In genomic region chr12:57496347-57497119, GRCm38 (mm10) we compare ENCODE assay signal across 18 mouse cellular contexts. TPM values are rescaled to one million over a fixed set of nuclear protein-coding genes. Genes with fewer than 3 reads are reported as not detected.
DNase-seq lines count a peak whose midpoint lies in the region; ATAC-seq and TF ChIP-seq lines count a peak whose summit lies in the region.
"Had no signal": no experiment of that assay in that cellular context is flagged by ENCODE, and none has a peak within 500 bp of the region (broad histone marks: within the 10 kb centered on the region; RNA-seq: fewer than 3 reads in every experiment).

No protein-coding gene starts in this region.

- 42% methylated on average over 6 of the region's 6 CpGs for WGBS in kidney, embryonic 16.5 days
- 38% methylated on average over 6 of the region's 6 CpGs for WGBS in limb, embryonic 13.5 days
- 82% methylated on average over 6 of the region's 6 CpGs for WGBS in forebrain, postnatal 0 days
- 89% methylated on average over 6 of the region's 6 CpGs for WGBS in forebrain, embryonic 16.5 days

- H3K9ac ChIP-seq in kidney, embryonic 16.5 days (replicated peaks; ENCODE audit: low read length): no peak overlapping the region
- H3K9ac ChIP-seq in limb, embryonic 13.5 days: no peak overlapping the region
- no peak overlapping the region for H3K9ac ChIP-seq in forebrain, postnatal 0 days
- H3K9ac ChIP-seq in forebrain, embryonic 16.5 days (replicated peaks; ENCODE audit: low read depth, low read length): no peak overlapping the region
- H3K9ac ChIP-seq: kidney, embryonic 15.5 days; neural tube, embryonic 12.5 days had no signal

- TF ChIP-seq CTCF in forebrain, postnatal 0 days (IDR thresholded peaks at IDR 0.05; ENCODE audit: low read depth): no peak

- no peak for DNase-seq in kidney, postnatal 4 days
- DNase-seq in embryo, embryonic 10.5 days (ENCODE audit: low spot score): peak; percentile 36
- peak; percentile 39 to 53 for DNase-seq in lung, postnatal 4 days
- DNase-seq in forebrain, postnatal 0 days: no peak
- no peak for DNase-seq in cerebellum, postnatal 10 days
- DNase-seq: adrenal gland, postnatal 25 days; heart, postnatal 4 days; thymus, adult 2 months had no signal

- H3K36me3 ChIP-seq in kidney, embryonic 16.5 days (ENCODE audit: insufficient read depth, low read length): no peaks in the 10 kb centered on the region
- no peaks in the 10 kb centered on the region for H3K36me3 ChIP-seq in limb, embryonic 13.5 days
- H3K36me3 ChIP-seq in forebrain, postnatal 0 days (ENCODE audit: insufficient read depth): no peaks in the 10 kb centered on the region
- no peaks in the 10 kb centered on the region for H3K36me3 ChIP-seq in forebrain, embryonic 16.5 days (ENCODE audit: control insufficient read depth, insufficient read depth)
- H3K36me3 ChIP-seq: kidney, embryonic 15.5 days; neural tube, embryonic 12.5 days had no signal

- no peak overlapping the region for H3K4me2 ChIP-seq in kidney, embryonic 16.5 days (replicated peaks; ENCODE audit: low read depth, low read length)
- H3K4me2 ChIP-seq in limb, embryonic 13.5 days (replicated peaks): no peak overlapping the region
- H3K4me2 ChIP-seq in forebrain, postnatal 0 days (ENCODE audit: low read depth): no peak overlapping the region
- H3K4me2 ChIP-seq in forebrain, embryonic 16.5 days (ENCODE audit: low read length): no peak overlapping the region
- H3K4me2 ChIP-seq: heart, embryonic 11.5 days; kidney, embryonic 15.5 days; neural tube, embryonic 12.5 days had no signal

- ATAC-seq in kidney, embryonic 16.5 days (ENCODE audit: low FRiP score, low TSS enrichment): peak; percentile 71; the same call in 1 of the 2 replicates
- 0 out of 2 replicates have a peak, but pooled peaks have one; percentile 51 for ATAC-seq in limb, embryonic 13.5 days (ENCODE audit: low FRiP score, low read depth)
- ATAC-seq in forebrain, postnatal 0 days: no peak
- ATAC-seq in forebrain, embryonic 16.5 days: no peak

- H3K4me1 ChIP-seq in kidney, embryonic 16.5 days (ENCODE audit: insufficient read depth, low read length): 0 out of 2 replicates have a peak, but pooled peaks cover 7% of the 10 kb centered on the region
- peaks cover 5% of the 10 kb centered on the region; the same call in 1 of the 2 replicates for H3K4me1 ChIP-seq in limb, embryonic 13.5 days
- H3K4me1 ChIP-seq in forebrain, postnatal 0 days (ENCODE audit: insufficient read depth): no peaks in the 10 kb centered on the region
- H3K4me1 ChIP-seq in forebrain, embryonic 16.5 days (replicated peaks; ENCODE audit: control insufficient read depth, insufficient read depth, low read length): no peaks in the 10 kb centered on the region
- H3K4me1 ChIP-seq: kidney, embryonic 15.5 days; megakaryocyte, embryonic 14.5 days; neural tube, embryonic 12.5 days had no signal

- no peaks in the 10 kb centered on the region for H3K27me3 ChIP-seq in kidney, embryonic 16.5 days (ENCODE audit: insufficient read depth, low read length)
- H3K27me3 ChIP-seq in limb, embryonic 13.5 days: no peaks in the 10 kb centered on the region
- H3K27me3 ChIP-seq in forebrain, postnatal 0 days (ENCODE audit: insufficient read depth, low read length): no peaks in the 10 kb centered on the region
- H3K27me3 ChIP-seq in forebrain, embryonic 16.5 days (replicated peaks; ENCODE audit: control insufficient read depth, insufficient read depth, low read length): no peaks in the 10 kb centered on the region
- H3K27me3 ChIP-seq: kidney, embryonic 15.5 days; megakaryocyte, embryonic 14.5 days; neural tube, embryonic 12.5 days had no signal

- H3K4me3 ChIP-seq in kidney, embryonic 16.5 days (ENCODE audit: low read length): no peak overlapping the region
- no peak overlapping the region for H3K4me3 ChIP-seq in limb, embryonic 13.5 days
- no peak overlapping the region for H3K4me3 ChIP-seq in forebrain, postnatal 0 days (ENCODE audit: low read depth, low read length)
- H3K4me3 ChIP-seq in forebrain, embryonic 16.5 days (replicated peaks; ENCODE audit: low read length): no peak overlapping the region
- H3K4me3 ChIP-seq: kidney, embryonic 15.5 days; megakaryocyte, embryonic 14.5 days; neural tube, embryonic 12.5 days had no signal

- 0 out of 2 replicates have a peak overlapping the region, but pooled peaks have one; percentile 34 for H3K27ac ChIP-seq in kidney, embryonic 16.5 days (ENCODE audit: low read length)
- H3K27ac ChIP-seq in limb, embryonic 13.5 days: no peak overlapping the region
- H3K27ac ChIP-seq in forebrain, postnatal 0 days (ENCODE audit: low read depth, low read length): no peak overlapping the region
- H3K27ac ChIP-seq in forebrain, embryonic 16.5 days (ENCODE audit: low read length): no peak overlapping the region
- H3K27ac ChIP-seq: kidney, embryonic 15.5 days; neural tube, embryonic 12.5 days had no signal

- H3K9me3 ChIP-seq in kidney, embryonic 16.5 days (ENCODE audit: low read length): no peaks in the 10 kb centered on the region
- H3K9me3 ChIP-seq in limb, embryonic 13.5 days: no peaks in the 10 kb centered on the region
- H3K9me3 ChIP-seq in forebrain, postnatal 0 days (ENCODE audit: low read length): no peaks in the 10 kb centered on the region
- H3K9me3 ChIP-seq in forebrain, embryonic 16.5 days (ENCODE audit: control insufficient read depth, low read length): no peaks in the 10 kb centered on the region
- H3K9me3 ChIP-seq: kidney, embryonic 15.5 days; neural tube, embryonic 12.5 days had no signal

RNA-seq across cellular contexts. Expression of gene Foxa1, which starts 50.2 kb away (rescaled TPM):
- polyA plus RNA-seq in kidney, embryonic 16.5 days (2015; fragmentation: Nextera tagmentation; extraction: Ambion mirVana): 0.86 and 1.2 TPM in 2 replicates
- 0.09 TPM in 1 of 2 replicates, not detected in the other for polyA plus RNA-seq in limb, embryonic 13.5 days (2015; fragmentation: Nextera tagmentation; extraction: Ambion mirVana)
- total RNA-seq in forebrain, postnatal 0 days (2014; rRNA removed): 0.08 and 1.2 TPM in 2 replicates
- 0.23 and 0.36 TPM in 2 replicates for polyA plus RNA-seq in forebrain, postnatal 0 days (2015; fragmentation: Nextera tagmentation; extraction: Ambion mirVana)
- 0.16 TPM in 1 of 2 replicates, not detected in the other for polyA plus RNA-seq in forebrain, embryonic 16.5 days (2015; fragmentation: Nextera tagmentation; extraction: Ambion mirVana)
- total RNA-seq: adrenal gland, postnatal 25 days; heart, postnatal 4 days; layer of hippocampus, postnatal 14 days; left cerebral cortex, postnatal 36 days had no signal
- polyA plus RNA-seq: spleen, adult 2 months had no signal

Comparison
In these comparisons a context has a peak if more than half of its experiments do, and no peak if none do; other contexts are left out.
1. ATAC-seq: peak in kidney, embryonic 16.5 days (single experiment) and limb, embryonic 13.5 days (single experiment); none in forebrain, postnatal 0 days (single experiment) and forebrain, embryonic 16.5 days (single experiment).
2. DNase-seq: peak in embryo, embryonic 10.5 days (single experiment) and lung, postnatal 4 days (2 of 2); none in kidney, postnatal 4 days (0 of 2), forebrain, postnatal 0 days (single experiment) and cerebellum, postnatal 10 days (0 of 2).